Mouse (Mus musculus) gastrocnemius, adult 2 months (tissue): ENCODE results near the gene Gdf10. TPM values are rescaled to one million over a fixed set of nuclear protein-coding genes. Genes with fewer than 3 reads are reported as not detected.
A peak's percentile ranks its signal among the peaks of the same experiment; 100 is the strongest.

ENCODE experiments used
- DNase-seq: peaks from one replicate; pipeline ENCODE4 v3.0.0; 2022
- H3K27ac ChIP-seq: fragments of 200-600 bp; 2 replicates; pipeline ENCODE4 v1.8.1; 2022; ENCODE audit warnings: mild to moderate bottlenecking
- H3K4me3 ChIP-seq: fragments of 200-600 bp; 2 replicates; pipeline ENCODE4 v1.8.1; 2022; ENCODE audit warnings: mild to moderate bottlenecking, moderate library complexity
- CTCF ChIP-seq: fragments of 200-600 bp; IDR thresholded peaks from 2 replicates; pipeline ENCODE4 v1.8.1; 2022; ENCODE audit warnings: antibody characterized with exemption, mild to moderate bottlenecking, moderate library complexity
- intact Hi-C: fragments of 180-260 bp; cut with DNase I; formaldehyde crosslinking; loops from one replicate; pipeline ENCODE4 v1.15.1; 2025
- long read RNA-seq, 2 experiments: library from polyadenylated mRNA; stranded (forward); transcript quantifications; one replicate each; pipeline ENCODE4 v2.0.0; 2021
- total RNA-seq, 2 experiments: library from RNA; stranded (reverse); gene quantifications; 2 replicates each; pipeline ENCODE4 v1.2.3; 2021

Gdf10 gene
- 1 to 10 TPM; 1.1 to 1.9 TPM for total RNA-seq
- long read RNA-seq, experiment 1, full-length matches to known transcripts: 4 of 4 reads
- long read RNA-seq, experiment 1, partial matches to known transcripts: 0 of 4 reads
- long read RNA-seq, experiment 1, other reads (novel, unspliced or antisense): 0 of 4 reads
- long read RNA-seq, experiment 2, full-length matches to known transcripts: 1 of 1 reads
- long read RNA-seq, experiment 2, partial matches to known transcripts: 0 of 1 reads
- long read RNA-seq, experiment 2, other reads (novel, unspliced or antisense): 0 of 1 reads

- Histone ChIP-seq H3K27ac (peak within 1 kb of the TSS; percentile 32), H3K4me3 (peak within 1 kb of the TSS; percentile 71)
- DNase-seq: peak; percentile 52
- no peak for TF ChIP-seq CTCF
- intact Hi-C loops: no loop called here
Measured at GRCm38 (mm10) chr14:33923168-33924070, at the start of gene Gdf10. Gdf10 (plus strand) TSS chr14:33923587.

- no peak for DNase-seq
- H3K4me3 ChIP-seq: no peak overlapping the region
- no peak overlapping the region for H3K27ac ChIP-seq
- intact Hi-C loops: no loop called here
- TF ChIP-seq CTCF: no peak
Measured at GRCm38 (mm10) chr14:33878826-33879225, 44.6 kb upstream of the Gdf10 start.

- no peak overlapping the region for H3K4me3 ChIP-seq
- intact Hi-C loops: no loop called here
- no peak for TF ChIP-seq CTCF
- no peak for DNase-seq
- H3K27ac ChIP-seq: no peak overlapping the region
Measured at GRCm38 (mm10) chr14:33880236-33880635, 43.2 kb upstream of the Gdf10 start.

DNA sequence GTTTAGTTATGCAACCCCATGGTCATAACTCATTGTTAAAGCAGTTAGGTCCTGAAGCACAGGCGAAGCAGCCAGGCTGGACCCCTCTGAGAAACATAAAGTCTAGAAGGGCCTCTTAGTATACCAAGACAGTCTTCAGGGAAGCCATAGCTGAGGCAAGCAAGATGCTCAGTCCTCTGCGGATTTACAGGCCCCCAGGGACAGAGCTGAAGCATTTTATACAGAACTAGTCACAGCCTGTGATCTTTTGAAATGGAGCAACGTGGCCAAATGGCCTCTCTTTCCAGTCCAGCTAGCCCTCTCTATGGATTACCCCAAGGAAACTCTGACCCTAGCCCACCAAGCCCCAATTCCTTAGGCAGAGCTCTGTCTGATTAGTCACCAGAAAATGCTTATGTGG, 41.9 kb upstream of the Gdf10 start:
- no peak overlapping the region for H3K4me3 ChIP-seq
- no peak for TF ChIP-seq CTCF
- intact Hi-C loops: no loop called here

GRCm38 (mm10) chr14:33883046-33883445, 40.3 kb upstream of the Gdf10 start:
- no peak overlapping the region for H3K4me3 ChIP-seq
- intact Hi-C loops: no loop called here
- no peak overlapping the region for H3K27ac ChIP-seq
- DNase-seq: no peak
- TF ChIP-seq CTCF: no peak

More for the DNA sequence above, 41.9 kb upstream of the Gdf10 start:
- no peak overlapping the region for H3K27ac ChIP-seq
- no peak for DNase-seq

GRCm38 (mm10) chr14:33885466-33885865, 37.9 kb upstream of the Gdf10 start:
- Histone ChIP-seq H3K4me3 (no peak overlapping the region), H3K27ac (no peak overlapping the region)
- no peak for TF ChIP-seq CTCF
- intact Hi-C loops: no loop called here
- no peak for DNase-seq

DNA sequence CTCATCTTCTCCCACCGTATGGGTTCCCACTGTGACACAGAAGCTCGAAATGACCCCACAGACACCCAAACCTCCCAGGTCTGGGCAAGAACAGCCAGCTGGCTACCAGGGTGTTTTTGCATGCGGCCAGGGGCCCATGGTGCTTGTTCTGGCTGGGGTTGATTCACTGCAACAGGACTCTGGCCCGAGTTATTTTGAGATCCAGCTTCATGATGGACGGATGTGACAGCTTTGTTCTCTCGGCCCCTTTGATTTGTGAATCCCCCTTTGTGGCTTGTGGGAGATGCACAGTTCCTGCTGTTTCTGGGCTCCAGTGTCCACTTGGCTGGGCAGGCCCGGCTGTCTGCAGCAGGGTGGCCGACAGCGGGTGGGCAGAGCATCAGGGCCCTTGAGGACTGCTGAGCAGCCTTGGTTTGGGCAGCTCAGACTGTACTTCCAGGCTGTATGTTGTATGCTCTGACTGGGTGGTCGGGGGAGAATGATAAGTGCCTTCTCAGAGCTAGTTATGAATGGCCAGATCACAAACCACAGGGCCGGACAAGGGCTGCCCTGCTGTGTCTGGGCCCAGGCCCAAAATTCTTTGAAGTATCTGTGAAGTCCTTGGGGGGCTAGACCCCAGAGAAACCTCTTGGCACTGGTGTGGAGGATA, 34.9 kb upstream of the Gdf10 start:
- Histone ChIP-seq H3K4me3 (no peak overlapping the region), H3K27ac (no peak overlapping the region)
- no peak for TF ChIP-seq CTCF
- intact Hi-C loops: no loop called here
- no peak for DNase-seq

DNA sequence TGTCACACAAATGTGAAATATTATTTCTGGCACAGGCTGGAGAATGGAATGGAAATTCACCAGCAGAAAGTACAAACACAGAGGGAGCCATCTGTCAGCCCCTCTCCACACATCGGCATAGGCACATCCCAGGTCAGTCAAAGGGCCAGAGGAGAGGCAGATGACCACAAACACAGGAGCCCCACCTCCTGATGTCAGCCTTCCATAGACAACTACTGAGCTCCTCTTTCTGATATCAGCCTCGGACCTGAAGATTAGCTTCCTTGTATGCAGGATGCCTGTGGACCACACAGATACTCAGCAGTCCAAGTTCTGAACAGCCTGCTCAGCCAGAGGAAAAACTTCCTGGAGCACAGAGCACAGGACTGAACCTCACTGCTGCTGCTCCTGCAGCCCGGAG, 33.4 kb upstream of the Gdf10 start:
- no peak for TF ChIP-seq CTCF
- intact Hi-C loops: no loop called here
- DNase-seq: no peak
- no peak overlapping the region for H3K4me3 ChIP-seq
- no peak overlapping the region for H3K27ac ChIP-seq

DNA sequence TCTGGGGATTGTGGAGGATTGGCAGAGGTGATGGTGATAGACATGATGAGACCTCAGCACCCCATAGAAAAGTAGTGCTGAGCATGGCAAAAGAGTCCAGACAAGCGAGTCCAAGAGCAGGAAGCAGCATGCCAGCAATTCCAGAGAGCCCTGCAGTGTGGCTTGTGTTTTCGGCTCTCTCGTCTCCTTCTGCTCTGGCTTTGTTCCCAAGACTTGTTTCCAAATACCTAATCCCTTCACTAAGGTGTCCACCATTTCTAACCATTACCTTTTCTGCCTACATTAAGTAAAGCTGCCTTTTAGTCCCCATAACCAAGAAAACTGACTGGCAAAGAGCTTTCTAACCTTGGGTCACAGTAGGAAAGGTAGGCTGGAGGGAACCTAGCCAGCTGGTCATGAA, 31.9 kb upstream of the Gdf10 start:
- TF ChIP-seq CTCF: no peak
- Histone ChIP-seq H3K27ac (no peak overlapping the region), H3K4me3 (no peak overlapping the region)
- intact Hi-C loops: no loop called here
- no peak for DNase-seq

GRCm38 (mm10) chr14:33895777-33896176, 27.6 kb upstream of the Gdf10 start:
- no peak overlapping the region for H3K27ac ChIP-seq
- H3K4me3 ChIP-seq: no peak overlapping the region
- TF ChIP-seq CTCF: no peak
- no peak for DNase-seq
- intact Hi-C loops: no loop called here

GRCm38 (mm10) chr14:33896628-33897300, 26.6 kb upstream of the Gdf10 start:
- TF ChIP-seq CTCF: no peak
- peak; percentile 41 for DNase-seq

DNA sequence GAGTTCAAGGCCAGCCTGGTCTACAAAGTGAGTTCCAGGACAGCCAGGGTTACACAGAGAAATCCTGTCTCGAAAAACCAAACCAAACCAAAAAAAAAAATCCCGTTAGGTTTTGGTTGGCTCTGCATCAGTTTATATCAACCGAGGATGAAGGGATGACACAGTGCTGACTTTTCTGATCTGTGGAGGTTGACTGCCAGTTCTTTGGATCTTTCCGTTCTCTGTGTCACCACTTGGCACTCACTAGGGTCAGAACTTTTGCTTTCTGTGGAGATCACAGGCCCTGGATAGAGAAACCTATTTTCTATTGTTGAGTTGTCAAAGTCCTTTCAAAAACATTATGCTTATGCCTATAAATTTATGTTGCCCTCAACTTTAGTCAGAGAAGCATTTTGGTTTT, 20.6 kb upstream of the Gdf10 start:
- DNase-seq: no peak
- H3K4me3 ChIP-seq: no peak overlapping the region
- TF ChIP-seq CTCF: no peak
- intact Hi-C loops: no loop called here
- no peak overlapping the region for H3K27ac ChIP-seq

More at GRCm38 (mm10) chr14:33896628-33897300, 26.6 kb upstream of the Gdf10 start:
- intact Hi-C loops: no loop called here
- Histone ChIP-seq H3K27ac (peak overlapping the region; percentile 77), H3K4me3 (no peak overlapping the region)

GRCm38 (mm10) chr14:33903199-33903598, 20.2 kb upstream of the Gdf10 start:
- TF ChIP-seq CTCF: no peak
- intact Hi-C loops: no loop called here
- H3K4me3 ChIP-seq: no peak overlapping the region
- no peak overlapping the region for H3K27ac ChIP-seq
- DNase-seq: no peak
